Mouse (Mus musculus): ENCODE measurements at regions not wholly inside any gene's neighbourhood (a gene's known extent, or its start where the extent isn't known, plus 50 kb on each side); places are given as distances from the start of the nearest gene placed in this dataset.
A peak's percentile ranks its signal among the peaks of the same experiment; 100 is the strongest.

GRCm38 (mm10) chr14:99499502-99500266 lies 201.2 kb downstream of the Klf5 start:
- in situ Hi-C loops (cut with MboI; ENCODE audit: low sequenced_read_pairs in 2 of 2, unreplicated experiment in 2 of 2): no loop called here
- H3K4me3 ChIP-seq (ENCODE audit: insufficient read depth in 1 of 2, low read depth in 1 of 2, low read length in 2 of 2, poor library complexity in 1 of 2, severe bottlenecking in 1 of 2): no peak overlapping the region
- TF ChIP-seq ZNF384 (IDR thresholded peaks at IDR 0.05; ENCODE audit: low read depth, low read length) (peak; percentile 80), CHD2 (IDR thresholded peaks at IDR 0.05; ENCODE audit: low read depth, low read length) (no peak)
- no peak overlapping the region for H3K27ac ChIP-seq (ENCODE audit: insufficient read depth, low read depth, low read length, poor library complexity, severe bottlenecking)
- H3K9ac ChIP-seq (ENCODE audit: insufficient read depth, low read depth, low read length, poor library complexity, severe bottlenecking): no peak overlapping the region
- DNase-seq (ENCODE audit: low read depth, low spot score): no peak
- H3K4me1 ChIP-seq (ENCODE audit: control insufficient read depth in 2 of 2, insufficient read depth in 2 of 2, low read length in 2 of 2, poor library complexity in 1 of 2): no peaks in the 10 kb centered on the region
- H3K36me3 ChIP-seq (ENCODE audit: control insufficient read depth, insufficient read depth, low read length, poor library complexity, severe bottlenecking): no peaks in the 10 kb centered on the region
- H3K9me3 ChIP-seq (ENCODE audit: control insufficient read depth, insufficient read depth, low read depth, low read length): no peaks in the 10 kb centered on the region

GRCm38 (mm10) chr14:99504909-99505308 lies 206.4 kb downstream of the Klf5 start:
- no peak for TF ChIP-seq CHD2 (IDR thresholded peaks at IDR 0.05; ENCODE audit: low read depth, low read length)
- TF ChIP-seq MAFK (IDR thresholded peaks at IDR 0.05; ENCODE audit: insufficient read depth, low read depth, low read length): no peak
- TF ChIP-seq ZC3H11A (IDR thresholded peaks at IDR 0.05; ENCODE audit: borderline replicate concordance, low read depth, low read length): no peak
- no peak for TF ChIP-seq HCFC1 (IDR thresholded peaks at IDR 0.05; ENCODE audit: borderline replicate concordance, insufficient read depth, low read length)
- TF ChIP-seq ZNF384 (IDR thresholded peaks at IDR 0.05; ENCODE audit: low read depth, low read length): no peak
- Histone ChIP-seq H3K4me3 (ENCODE audit: insufficient read depth in 1 of 2, low read depth in 1 of 2, low read length in 2 of 2, poor library complexity in 1 of 2, severe bottlenecking in 1 of 2) (no peak overlapping the region), H3K9me3 (ENCODE audit: control insufficient read depth, insufficient read depth, low read depth, low read length) (no peaks in the 10 kb centered on the region), H3K36me3 (ENCODE audit: control insufficient read depth, insufficient read depth, low read length, poor library complexity, severe bottlenecking) (no peaks in the 10 kb centered on the region), H3K4me1 (ENCODE audit: control insufficient read depth in 2 of 2, insufficient read depth in 2 of 2, low read length in 2 of 2, poor library complexity in 1 of 2) (peaks cover 1 to 8% of the 10 kb centered on the region in 2 experiments; a peak in 2 of 4 replicates), H3K9ac (ENCODE audit: insufficient read depth, low read depth, low read length, poor library complexity, severe bottlenecking) (no peak overlapping the region), H3K27ac (ENCODE audit: insufficient read depth, low read depth, low read length, poor library complexity, severe bottlenecking) (no peak overlapping the region)
- DNase-seq (ENCODE audit: low read depth, low spot score): no peak
- in situ Hi-C loops (cut with MboI; ENCODE audit: low sequenced_read_pairs in 2 of 2, unreplicated experiment in 2 of 2): no loop called here

- H3K4me1 ChIP-seq (ENCODE audit: control insufficient read depth in 2 of 2, insufficient read depth in 2 of 2, low read length in 2 of 2, poor library complexity in 1 of 2): peaks cover 5 to 14% of the 10 kb centered on the region in 2 experiments; a peak in 3 of 4 replicates
- peak overlapping the region; percentile 92 for H3K27ac ChIP-seq (ENCODE audit: insufficient read depth, low read depth, low read length, poor library complexity, severe bottlenecking)
- no peaks in the 10 kb centered on the region for H3K9me3 ChIP-seq (ENCODE audit: control insufficient read depth, insufficient read depth, low read depth, low read length)
- in situ Hi-C loops (cut with MboI; ENCODE audit: low sequenced_read_pairs in 2 of 2, unreplicated experiment in 2 of 2): no loop called here
- peak overlapping the region; percentile 30; the same call in 1 of the 2 replicates for H3K9ac ChIP-seq (ENCODE audit: insufficient read depth, low read depth, low read length, poor library complexity, severe bottlenecking)
- H3K36me3 ChIP-seq (ENCODE audit: control insufficient read depth, insufficient read depth, low read length, poor library complexity, severe bottlenecking): no peaks in the 10 kb centered on the region; the same call in 1 of the 2 replicates
- TF ChIP-seq CHD2 (IDR thresholded peaks at IDR 0.05; ENCODE audit: low read depth, low read length): no peak
- TF ChIP-seq ZNF384 (IDR thresholded peaks at IDR 0.05; ENCODE audit: low read depth, low read length): no peak
- no peak for TF ChIP-seq HCFC1 (IDR thresholded peaks at IDR 0.05; ENCODE audit: borderline replicate concordance, insufficient read depth, low read length)
- TF ChIP-seq ZC3H11A (IDR thresholded peaks at IDR 0.05; ENCODE audit: borderline replicate concordance, low read depth, low read length): no peak
- no peak for TF ChIP-seq MAFK (IDR thresholded peaks at IDR 0.05; ENCODE audit: insufficient read depth, low read depth, low read length)
- peak; percentile 67 for DNase-seq (ENCODE audit: low read depth, low spot score)
- H3K4me3 ChIP-seq (ENCODE audit: insufficient read depth in 1 of 2, low read depth in 1 of 2, low read length in 2 of 2, poor library complexity in 1 of 2, severe bottlenecking in 1 of 2): peak overlapping the region in 1 of 2 experiments; percentile 40; a peak in 2 of 4 replicates
Measured at GRCm38 (mm10) chr14:99509696-99510536, 211.4 kb downstream of the Klf5 start.

- DNase-seq (ENCODE audit: low read depth, low spot score): no peak
- no peaks in the 10 kb centered on the region; the same call in 1 of the 2 replicates for H3K36me3 ChIP-seq (ENCODE audit: control insufficient read depth, insufficient read depth, low read length, poor library complexity, severe bottlenecking)
- TF ChIP-seq HCFC1 (IDR thresholded peaks at IDR 0.05; ENCODE audit: borderline replicate concordance, insufficient read depth, low read length) (no peak), ZC3H11A (IDR thresholded peaks at IDR 0.05; ENCODE audit: borderline replicate concordance, low read depth, low read length) (no peak), CHD2 (IDR thresholded peaks at IDR 0.05; ENCODE audit: low read depth, low read length) (no peak), ZNF384 (IDR thresholded peaks at IDR 0.05; ENCODE audit: low read depth, low read length) (no peak), MAFK (IDR thresholded peaks at IDR 0.05; ENCODE audit: insufficient read depth, low read depth, low read length) (no peak)
- no peaks in the 10 kb centered on the region for H3K9me3 ChIP-seq (ENCODE audit: control insufficient read depth, insufficient read depth, low read depth, low read length)
- peaks cover 2 to 10% of the 10 kb centered on the region in 2 experiments; a peak in 3 of 4 replicates for H3K4me1 ChIP-seq (ENCODE audit: control insufficient read depth in 2 of 2, insufficient read depth in 2 of 2, low read length in 2 of 2, poor library complexity in 1 of 2)
- H3K27ac ChIP-seq (ENCODE audit: insufficient read depth, low read depth, low read length, poor library complexity, severe bottlenecking): no peak overlapping the region
- no peak overlapping the region for H3K4me3 ChIP-seq (ENCODE audit: insufficient read depth in 1 of 2, low read depth in 1 of 2, low read length in 2 of 2, poor library complexity in 1 of 2, severe bottlenecking in 1 of 2)
- in situ Hi-C loops (cut with MboI; ENCODE audit: low sequenced_read_pairs in 2 of 2, unreplicated experiment in 2 of 2): no loop called here
- H3K9ac ChIP-seq (ENCODE audit: insufficient read depth, low read depth, low read length, poor library complexity, severe bottlenecking): no peak overlapping the region
Measured at GRCm38 (mm10) chr14:99515474-99515873, 217.0 kb downstream of the Klf5 start.

Measured in ES-E14 (cell line).